Mouse (Mus musculus): ENCODE results near the gene Ppp1r10.
A peak's percentile ranks its signal among the peaks of the same experiment; 100 is the strongest.

- TF ChIP-seq CTCF (IDR thresholded peaks at IDR 0.05; ENCODE audit: low read depth) (no peak), EP300 (IDR thresholded peaks at IDR 0.05; ENCODE audit: low read depth) (peak; percentile 47)
These were observed 3.6 kb downstream of the Ppp1r10 start for GRCm38 (mm10) chr17:35919864-35920301.
